Mouse (Mus musculus) liver, adult 2 months (tissue): ENCODE results near the gene Dnm3.

Source experiments
- CTCF ChIP-seq: fragments of 200-500 bp; IDR thresholded peaks from 2 replicates; pipeline ENCODE4 v1.5.1; 2011; ENCODE audit warnings: low read depth, low read length, control low read depth
- POLR2A ChIP-seq: fragments of 200-500 bp; IDR thresholded peaks from 2 replicates; pipeline ENCODE4 v1.6.1; 2011; ENCODE audit warnings: low read length, control low read depth; ENCODE audit not compliant: insufficient read depth; ENCODE audit errors: extremely low read depth

DNA sequence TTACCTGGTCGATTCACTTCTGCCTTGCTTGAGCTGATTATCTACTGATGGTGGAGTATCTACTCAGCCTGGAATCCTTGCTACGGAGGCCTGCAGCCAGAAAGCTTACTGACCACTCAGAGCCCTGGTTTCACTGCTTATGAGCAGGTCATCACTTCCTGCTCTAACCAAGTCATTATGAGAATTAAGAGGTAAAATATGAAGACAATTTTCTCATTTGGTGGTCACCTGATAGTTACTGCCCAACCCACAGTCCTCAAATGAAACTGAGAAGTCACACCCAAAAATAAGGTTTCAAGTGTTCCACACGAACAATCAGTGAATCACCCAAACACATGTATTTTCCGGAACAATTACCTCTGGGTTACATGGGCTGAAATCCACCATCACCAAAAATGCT is 289.1 kb downstream of the Dnm3 start:
- no peak for TF ChIP-seq CTCF
- TF ChIP-seq POLR2A = no peak
